Mouse (Mus musculus) naive thymus-derived CD4-positive, alpha-beta T cell, adult 2 months (primary cell): ENCODE measurements at regions not wholly inside any gene's neighbourhood (a gene's known extent, or its start where the extent isn't known, plus 50 kb on each side); places are given as distances from the start of the nearest gene placed in this dataset.
A peak's percentile ranks its signal among the peaks of the same experiment; 100 is the strongest.

Experiments
- DNase-seq: peaks from one replicate; pipeline ENCODE4 v3.0.0-alpha.2; 2011; ENCODE audit warnings: low read depth

- no peak for DNase-seq
Observed at GRCm38 (mm10) chr19:24622776-24623175, 51.0 kb upstream of the Tmem252 start.

DNA sequence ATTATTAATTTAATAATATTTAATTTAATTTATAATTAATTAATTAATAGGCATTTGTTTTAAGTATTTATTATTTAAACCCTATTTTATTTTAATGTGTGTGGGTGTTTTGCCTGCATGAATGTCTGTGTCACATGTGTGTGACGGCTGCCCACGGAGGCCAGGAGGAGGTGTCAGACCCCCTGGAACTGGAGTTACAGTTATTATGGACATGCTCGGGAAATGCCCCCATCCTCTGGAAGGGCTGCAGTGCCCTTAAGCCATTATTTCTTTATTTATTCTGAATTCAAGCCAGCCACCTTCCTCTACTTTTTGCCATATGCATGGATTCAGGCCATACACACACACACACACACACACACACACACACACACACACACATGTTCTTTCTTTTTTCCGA is 51.5 kb upstream of the Tmem252 start:
- DNase-seq = no peak

DNA sequence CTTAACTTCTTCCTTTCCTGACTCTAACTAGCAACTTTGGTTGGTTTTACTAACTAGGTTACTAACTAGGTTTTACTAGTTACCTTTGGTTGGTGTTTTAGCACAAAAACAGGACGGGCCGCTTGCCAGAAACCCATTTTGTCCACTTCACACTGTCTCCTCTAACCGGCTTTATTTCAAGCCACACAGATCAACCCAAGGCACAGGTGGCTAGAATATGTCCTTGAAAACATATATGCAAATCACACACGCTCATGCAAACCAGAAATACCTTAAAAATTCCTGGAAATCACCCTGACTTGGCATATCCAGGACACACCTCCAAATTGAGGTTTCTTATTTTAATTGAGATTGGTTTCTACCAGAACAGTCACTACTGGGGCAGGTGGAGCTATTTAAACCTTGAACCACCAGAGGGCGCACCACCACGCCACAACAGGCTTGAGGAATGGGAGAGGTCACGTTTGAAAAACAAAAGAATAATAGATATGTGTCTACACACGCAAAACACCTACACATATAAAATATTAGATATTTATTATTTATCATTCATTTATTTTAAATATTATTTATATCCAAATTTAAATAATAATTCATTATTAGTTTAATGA is 52.1 kb upstream of the Tmem252 start:
- peak; percentile 70 for DNase-seq

DNA sequence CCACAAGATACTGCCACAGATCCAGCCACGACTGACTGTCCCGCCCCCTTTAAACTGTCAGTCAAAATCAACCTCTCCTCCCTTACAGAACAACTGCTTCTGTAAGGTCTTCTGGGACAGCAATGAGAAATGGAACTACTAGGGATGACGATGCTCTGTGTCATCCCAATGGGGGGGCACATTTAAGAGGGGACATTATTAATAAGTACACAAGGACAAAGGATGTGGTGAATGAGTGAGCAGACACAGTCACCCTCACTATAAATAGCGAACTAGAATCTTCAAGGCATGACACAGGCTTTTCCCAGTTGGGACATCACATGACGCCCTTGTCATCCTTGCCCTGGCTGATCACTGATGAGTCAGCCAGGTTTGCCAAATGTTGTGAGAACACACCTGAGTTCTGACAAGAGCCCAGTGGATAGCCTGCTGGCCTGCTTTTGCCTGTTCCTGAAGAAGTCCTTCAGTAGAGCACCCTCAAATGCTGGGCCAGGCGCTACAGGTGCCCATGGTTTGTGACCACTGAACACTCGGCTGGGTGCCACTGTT is 58.0 kb upstream of the Tmem252 start:
- DNase-seq = no peak

GRCm38 (mm10) chr19:24607884-24608283 is 52.2 kb upstream of the Pip5k1b start:
- no peak for DNase-seq

DNA sequence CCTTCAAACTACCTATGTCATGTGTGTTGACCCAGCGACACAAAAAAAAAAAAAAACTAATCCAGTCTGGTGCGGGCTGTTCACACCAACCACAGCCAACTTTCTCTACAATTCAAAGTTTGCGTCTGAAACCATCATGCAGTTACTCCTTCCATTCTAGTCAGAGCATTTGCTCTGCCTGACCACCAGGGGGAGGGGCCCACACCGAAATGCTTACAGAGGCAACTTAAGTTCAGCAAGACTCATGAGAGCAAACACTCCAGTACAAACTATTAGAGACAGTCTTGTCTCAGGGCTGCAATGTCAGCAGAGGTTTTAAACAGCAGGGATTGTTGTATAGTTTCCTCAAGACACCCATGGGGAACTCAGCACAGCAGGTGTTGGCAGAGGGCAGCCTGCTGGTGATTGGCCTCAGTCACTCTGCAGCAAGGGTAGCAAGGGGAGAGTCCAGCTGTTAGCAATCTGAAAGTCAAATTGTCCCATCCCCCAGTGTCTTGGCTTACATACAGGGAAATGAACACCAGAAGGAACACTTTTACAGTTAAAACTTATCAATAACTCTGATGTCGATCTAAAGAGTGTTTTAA is 50.8 kb upstream of the Pip5k1b start:
- peak; percentile 6 for DNase-seq
